Mouse (Mus musculus): ENCODE results near the gene Myrf. TPM values are rescaled to one million over a fixed set of nuclear protein-coding genes. Genes with fewer than 3 reads are reported as not detected.

Myrf gene
- total and polyA plus RNA-seq, 2 experiments from 2014 or later: 2.0 to 5.9 TPM

DNA sequence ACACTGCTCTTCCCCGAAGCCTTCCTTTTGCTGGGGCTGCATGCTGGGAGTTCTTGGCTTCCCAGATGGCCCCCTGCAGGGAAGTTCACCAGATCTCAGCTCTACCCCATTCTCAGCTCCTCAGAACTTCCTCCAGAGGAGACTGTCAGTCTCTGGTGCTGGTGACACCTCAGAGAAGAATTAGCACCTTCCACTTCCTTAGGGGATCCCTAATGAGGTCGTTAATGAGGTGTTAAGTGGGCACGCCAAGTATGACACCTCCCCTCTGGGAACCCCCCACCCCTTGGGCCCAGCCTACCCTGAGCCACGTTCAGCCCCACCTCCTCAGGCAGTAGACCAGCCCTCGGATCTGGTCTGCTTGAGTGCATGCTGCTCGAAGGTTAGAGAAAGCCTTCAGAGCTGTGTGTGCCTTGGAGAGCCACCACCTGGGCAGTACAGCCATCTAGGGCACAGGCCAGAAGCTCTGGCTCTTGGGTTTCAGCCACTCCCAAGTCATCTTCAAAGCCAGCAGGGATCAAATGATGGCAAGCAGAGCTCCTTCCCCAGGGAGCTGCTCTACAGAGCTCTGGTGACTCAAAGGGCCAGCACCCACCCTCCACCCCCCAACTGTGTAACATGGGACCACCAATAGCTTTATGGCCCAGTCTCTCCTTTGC lies 38.2 kb upstream of the Myrf start:
- Histone ChIP-seq H3K36me3 (ENCODE audit: insufficient read depth, low read length) (no peaks in the 10 kb centered on the region), H3K27ac (no peak overlapping the region), H3K9ac (replicated peaks; ENCODE audit: low read length) (no peak overlapping the region), H3K4me3 (ENCODE audit: low read length) (no peak overlapping the region), H3K27me3 (ENCODE audit: insufficient read depth, low read length) (no peaks in the 10 kb centered on the region), H3K9me3 (ENCODE audit: low read length) (no peaks in the 10 kb centered on the region), H3K4me1 (ENCODE audit: insufficient read depth, low read length) (peaks cover 18% of the 10 kb centered on the region), H3K4me2 (ENCODE audit: low read depth, low read length) (no peak overlapping the region)
- no peak for TF ChIP-seq CTCF (IDR thresholded peaks at IDR 0.05; ENCODE audit: low read depth)
- DNase-seq (ENCODE audit: low spot score) (no peak), ATAC-seq (0 out of 2 replicates have a peak, but pooled peaks have one; percentile 9)
- 29% methylated on average over 6 of the region's 6 CpGs for WGBS

- no peaks in the 10 kb centered on the region for H3K36me3 ChIP-seq (ENCODE audit: insufficient read depth, low read length)
- no peak overlapping the region for H3K9ac ChIP-seq (replicated peaks; ENCODE audit: low read length)
- no peaks in the 10 kb centered on the region for H3K9me3 ChIP-seq (ENCODE audit: low read length)
- WGBS: 18% methylated on average over 5 of the region's 5 CpGs
- 0 out of 2 replicates have a peak overlapping the region, but pooled peaks have one; percentile 36 for H3K27ac ChIP-seq
- DNase-seq (ENCODE audit: low spot score): no peak
- ATAC-seq: no peak; the same call in 1 of the 2 replicates
- TF ChIP-seq CTCF (IDR thresholded peaks at IDR 0.05; ENCODE audit: low read depth): no peak
- H3K4me3 ChIP-seq (ENCODE audit: low read length): no peak overlapping the region
- no peak overlapping the region; the same call in 1 of the 2 replicates for H3K4me2 ChIP-seq (ENCODE audit: low read depth, low read length)
- peaks cover 19% of the 10 kb centered on the region for H3K4me1 ChIP-seq (ENCODE audit: insufficient read depth, low read length)
- H3K27me3 ChIP-seq (ENCODE audit: insufficient read depth, low read length): no peaks in the 10 kb centered on the region
Measured at GRCm38 (mm10) chr19:10277759-10278158, 37.2 kb upstream of the Myrf start.

GRCm38 (mm10) chr19:10277331-10277730 lies 36.8 kb upstream of the Myrf start:
- H3K4me1 ChIP-seq (ENCODE audit: insufficient read depth, low read length): peaks cover 23% of the 10 kb centered on the region
- H3K4me3 ChIP-seq (ENCODE audit: low read length): no peak overlapping the region
- DNase-seq (ENCODE audit: low spot score) (peak; percentile 73), ATAC-seq (peak; percentile 22; the same call in 1 of the 2 replicates)
- TF ChIP-seq CTCF (IDR thresholded peaks at IDR 0.05; ENCODE audit: low read depth): no peak
- H3K4me2 ChIP-seq (ENCODE audit: low read depth, low read length): peak overlapping the region; percentile 3; the same call in 1 of the 2 replicates
- no peak overlapping the region for H3K9ac ChIP-seq (replicated peaks; ENCODE audit: low read length)
- H3K27ac ChIP-seq: 0 out of 2 replicates have a peak overlapping the region, but pooled peaks have one; percentile 36
- no peaks in the 10 kb centered on the region for H3K9me3 ChIP-seq (ENCODE audit: low read length)
- no peaks in the 10 kb centered on the region for H3K36me3 ChIP-seq (ENCODE audit: insufficient read depth, low read length)
- H3K27me3 ChIP-seq (ENCODE audit: insufficient read depth, low read length): no peaks in the 10 kb centered on the region
- WGBS: 6% methylated on average over 17 of the region's 17 CpGs

GRCm38 (mm10) chr19:10276483-10277144 lies 36.1 kb upstream of the Myrf start:
- Histone ChIP-seq H3K4me1 (ENCODE audit: insufficient read depth, low read length) (peaks cover 23% of the 10 kb centered on the region), H3K27me3 (ENCODE audit: insufficient read depth, low read length) (no peaks in the 10 kb centered on the region), H3K4me2 (ENCODE audit: low read depth, low read length) (no peak overlapping the region), H3K36me3 (ENCODE audit: insufficient read depth, low read length) (no peaks in the 10 kb centered on the region), H3K4me3 (ENCODE audit: low read length) (no peak overlapping the region), H3K27ac (0 out of 2 replicates have a peak overlapping the region, but pooled peaks have one; percentile 36), H3K9me3 (ENCODE audit: low read length) (no peaks in the 10 kb centered on the region), H3K9ac (replicated peaks; ENCODE audit: low read length) (no peak overlapping the region)
- ATAC-seq (no peak), DNase-seq (ENCODE audit: low spot score) (no peak)
- no peak; the same call in 1 of the 2 replicates for TF ChIP-seq CTCF (IDR thresholded peaks at IDR 0.05; ENCODE audit: low read depth)
- 65% methylated on average over 12 of the region's 12 CpGs for WGBS

GRCm38 (mm10) chr19:10274056-10274455 lies 33.5 kb upstream of the Myrf start:
- no peaks in the 10 kb centered on the region for H3K27me3 ChIP-seq (ENCODE audit: insufficient read depth, low read length)
- DNase-seq (ENCODE audit: low spot score): no peak

GRCm38 (mm10) chr19:10272746-10273145 lies 32.2 kb upstream of the Myrf start:
- H3K27ac ChIP-seq: peak overlapping the region; percentile 32; the same call in 1 of the 2 replicates
- H3K4me3 ChIP-seq (ENCODE audit: low read length): no peak overlapping the region
- H3K9me3 ChIP-seq (ENCODE audit: low read length): no peaks in the 10 kb centered on the region
- 30% methylated on average over 11 of the region's 11 CpGs for WGBS
- DNase-seq (ENCODE audit: low spot score) (peak; percentile 47), ATAC-seq (peak; percentile 72)
- H3K27me3 ChIP-seq (ENCODE audit: insufficient read depth, low read length): no peaks in the 10 kb centered on the region
- H3K36me3 ChIP-seq (ENCODE audit: insufficient read depth, low read length): no peaks in the 10 kb centered on the region
- TF ChIP-seq CTCF (IDR thresholded peaks at IDR 0.05; ENCODE audit: low read depth): no peak
- no peak overlapping the region for H3K9ac ChIP-seq (replicated peaks; ENCODE audit: low read length)
- peaks cover 14% of the 10 kb centered on the region for H3K4me1 ChIP-seq (ENCODE audit: insufficient read depth, low read length)
- peak overlapping the region; percentile 18; the same call in 1 of the 2 replicates for H3K4me2 ChIP-seq (ENCODE audit: low read depth, low read length)

More at GRCm38 (mm10) chr19:10274056-10274455, 33.5 kb upstream of the Myrf start:
- no peak overlapping the region for H3K4me3 ChIP-seq (ENCODE audit: low read length)
- 35% methylated on average over 5 of the region's 5 CpGs for WGBS
- ATAC-seq: no peak
- no peaks in the 10 kb centered on the region for H3K36me3 ChIP-seq (ENCODE audit: insufficient read depth, low read length)
- no peak for TF ChIP-seq CTCF (IDR thresholded peaks at IDR 0.05; ENCODE audit: low read depth)
- no peak overlapping the region for H3K4me2 ChIP-seq (ENCODE audit: low read depth, low read length)
- no peaks in the 10 kb centered on the region for H3K9me3 ChIP-seq (ENCODE audit: low read length)
- H3K9ac ChIP-seq (replicated peaks; ENCODE audit: low read length): no peak overlapping the region
- H3K27ac ChIP-seq: no peak overlapping the region
- peaks cover 23% of the 10 kb centered on the region for H3K4me1 ChIP-seq (ENCODE audit: insufficient read depth, low read length)
